Comparison of ENCODE assay signal across 22 mouse cellular contexts in genomic region chr3:79578164-79578563, GRCm38 (mm10). TPM values are rescaled to one million over a fixed set of nuclear protein-coding genes. Genes with fewer than 3 reads are reported as not detected.
DNase-seq lines count a peak whose midpoint lies in the region; ATAC-seq and TF ChIP-seq lines count a peak whose summit lies in the region.
"Had no signal": no experiment of that assay in that cellular context is flagged by ENCODE, and none has a peak within 500 bp of the region (broad histone marks: within the 10 kb centered on the region; RNA-seq: fewer than 3 reads in every experiment).

No protein-coding gene starts in this region.

- peak; percentile 62 for ATAC-seq in kidney, embryonic 16.5 days (ENCODE audit: low FRiP score, low TSS enrichment)
- 0 out of 2 replicates have a peak, but pooled peaks have one; percentile 49 for ATAC-seq in kidney, postnatal 0 days (replicated peaks; ENCODE audit: low FRiP score, low read depth)
- no peak for ATAC-seq in liver, embryonic 16.5 days (ENCODE audit: low read depth)
- ATAC-seq: CD4-positive, CD25-positive, alpha-beta regulatory T cell, adult 4 months; forebrain, embryonic 13.5 days; forebrain, postnatal 0 days had no signal

- H3K4me1 ChIP-seq in kidney, embryonic 16.5 days (ENCODE audit: insufficient read depth, low read length): peaks cover 14% of the 10 kb centered on the region
- no peaks in the 10 kb centered on the region for H3K4me1 ChIP-seq in kidney, postnatal 0 days (replicated peaks; ENCODE audit: insufficient read depth, low read length)
- peaks cover 52% of the 10 kb centered on the region for H3K4me1 ChIP-seq in liver, embryonic 16.5 days (ENCODE audit: control insufficient read depth, low read depth, low read length)

- TF ChIP-seq CTCF in kidney, postnatal 0 days (IDR thresholded peaks at IDR 0.05; ENCODE audit: low read depth): no peak

- H3K4me3 ChIP-seq in kidney, embryonic 16.5 days (ENCODE audit: low read length): no peak overlapping the region
- H3K4me3 ChIP-seq in kidney, postnatal 0 days (replicated peaks; ENCODE audit: low read depth, low read length): no peak overlapping the region
- no peak overlapping the region for H3K4me3 ChIP-seq in liver, embryonic 16.5 days (ENCODE audit: low read depth, low read length)
- H3K4me3 ChIP-seq: embryonic facial prominence, embryonic 10.5 days; forebrain, embryonic 13.5 days; gastrocnemius, adult 2 months; heart, embryonic 13.5 days had no signal

- H3K27ac ChIP-seq in kidney, embryonic 16.5 days (ENCODE audit: low read length): no peak overlapping the region
- no peak overlapping the region for H3K27ac ChIP-seq in kidney, postnatal 0 days
- peak overlapping the region; percentile 54 for H3K27ac ChIP-seq in liver, embryonic 16.5 days (ENCODE audit: low read length)
- H3K27ac ChIP-seq: embryonic facial prominence, embryonic 10.5 days; forebrain, embryonic 13.5 days; gastrocnemius, adult 2 months; heart, embryonic 13.5 days had no signal

- no peak overlapping the region for H3K4me2 ChIP-seq in kidney, embryonic 16.5 days (replicated peaks; ENCODE audit: low read depth, low read length)
- no peak overlapping the region for H3K4me2 ChIP-seq in kidney, postnatal 0 days (ENCODE audit: low read length)
- no peak overlapping the region for H3K4me2 ChIP-seq in liver, embryonic 16.5 days (ENCODE audit: low read depth, low read length)
- H3K4me2 ChIP-seq: forebrain, embryonic 13.5 days; heart, embryonic 13.5 days had no signal

- no peaks in the 10 kb centered on the region for H3K9me3 ChIP-seq in kidney, embryonic 16.5 days (ENCODE audit: low read length)
- no peaks in the 10 kb centered on the region for H3K9me3 ChIP-seq in kidney, postnatal 0 days (replicated peaks; ENCODE audit: low read length)
- H3K9me3 ChIP-seq in liver, embryonic 16.5 days (replicated peaks; ENCODE audit: control insufficient read depth, low read length): no peaks in the 10 kb centered on the region
- H3K9me3 ChIP-seq: embryonic facial prominence, embryonic 10.5 days; forebrain, embryonic 13.5 days; G1E; heart, embryonic 13.5 days had no signal

- no peaks in the 10 kb centered on the region for H3K36me3 ChIP-seq in kidney, embryonic 16.5 days (ENCODE audit: insufficient read depth, low read length)
- H3K36me3 ChIP-seq in kidney, postnatal 0 days (ENCODE audit: insufficient read depth, low read length): no peaks in the 10 kb centered on the region
- H3K36me3 ChIP-seq in liver, embryonic 16.5 days (ENCODE audit: control insufficient read depth, insufficient read depth): no peaks in the 10 kb centered on the region
- H3K36me3 ChIP-seq: embryonic facial prominence, embryonic 10.5 days; G1E; heart, embryonic 13.5 days had no signal

- peak; percentile 42 for DNase-seq in kidney, adult 11 months
- DNase-seq in kidney, postnatal 14 days: no peak
- DNase-seq in kidney, postnatal 4 days: no peak
- no peak for DNase-seq in kidney, postnatal 0 days (ENCODE audit: low spot score)
- DNase-seq in ovary, postnatal 14 days (ENCODE audit: low spot score): no peak
- DNase-seq: adrenal gland, adult 8-10 months; adrenal gland, postnatal 36 days; B cell, adult 2 months; cerebellum, adult 2 months; cerebellum, postnatal 10 days; gastrocnemius, adult 2 months; gastrocnemius, postnatal 25 days; heart, adult 11 months; heart, postnatal 36 days had no signal

- no peak overlapping the region for H3K9ac ChIP-seq in kidney, embryonic 16.5 days (replicated peaks; ENCODE audit: low read length)
- no peak overlapping the region for H3K9ac ChIP-seq in kidney, postnatal 0 days (ENCODE audit: low read depth, low read length)
- no peak overlapping the region for H3K9ac ChIP-seq in liver, embryonic 16.5 days (ENCODE audit: low read depth, low read length)
- H3K9ac ChIP-seq: forebrain, embryonic 13.5 days; forebrain, postnatal 0 days; heart, embryonic 13.5 days had no signal

- no peaks in the 10 kb centered on the region for H3K27me3 ChIP-seq in kidney, embryonic 16.5 days (ENCODE audit: insufficient read depth, low read length)
- no peaks in the 10 kb centered on the region for H3K27me3 ChIP-seq in kidney, postnatal 0 days (ENCODE audit: insufficient read depth, low read length)
- no peaks in the 10 kb centered on the region for H3K27me3 ChIP-seq in liver, embryonic 16.5 days (ENCODE audit: control insufficient read depth, insufficient read depth, low read depth, low read length)
- H3K27me3 ChIP-seq: forebrain, embryonic 13.5 days; heart, embryonic 13.5 days had no signal

- WGBS in kidney, embryonic 16.5 days: 46% methylated on average over 6 of the region's 6 CpGs
- WGBS in kidney, postnatal 0 days: 45% methylated on average over 6 of the region's 6 CpGs
- 74% methylated on average over 6 of the region's 6 CpGs for WGBS in liver, embryonic 16.5 days (ENCODE audit: insufficient replicate concordance)

RNA-seq across cellular contexts. Expression of gene Fnip2, which starts 10.6 kb away (rescaled TPM):
- polyA plus RNA-seq in kidney, embryonic 16.5 days (2015; fragmentation: Nextera tagmentation; extraction: Ambion mirVana): 3.2 and 3.8 TPM in 2 replicates
- polyA plus RNA-seq in kidney, postnatal 0 days (2015; fragmentation: Nextera tagmentation; extraction: Ambion mirVana): 4.3 and 4.4 TPM in 2 replicates
- 3.2 and 3.5 TPM in 2 replicates for polyA plus RNA-seq in liver, embryonic 16.5 days (2015; fragmentation: Nextera tagmentation; extraction: Ambion mirVana)

RNA-seq across cellular contexts. Expression of gene Ppid, which starts 13.0 kb away (rescaled TPM):
- polyA plus RNA-seq in kidney, embryonic 16.5 days (2015; fragmentation: Nextera tagmentation; extraction: Ambion mirVana): 160 and 165 TPM in 2 replicates
- polyA plus RNA-seq in kidney, postnatal 0 days (2015; fragmentation: Nextera tagmentation; extraction: Ambion mirVana): 85.6 and 93.8 TPM in 2 replicates
- polyA plus RNA-seq in liver, embryonic 16.5 days (2015; fragmentation: Nextera tagmentation; extraction: Ambion mirVana): 67.7 and 82.3 TPM in 2 replicates

RNA-seq across cellular contexts. Expression of gene 4930579G24Rik, which starts 50.7 kb away (rescaled TPM):
- 29.4 and 30.1 TPM in 2 replicates for polyA plus RNA-seq in kidney, embryonic 16.5 days (2015; fragmentation: Nextera tagmentation; extraction: Ambion mirVana)
- polyA plus RNA-seq in kidney, postnatal 0 days (2015; fragmentation: Nextera tagmentation; extraction: Ambion mirVana): 13.2 and 18.6 TPM in 2 replicates
- polyA plus RNA-seq in liver, embryonic 16.5 days (2015; fragmentation: Nextera tagmentation; extraction: Ambion mirVana): 13.1 and 17.5 TPM in 2 replicates

RNA-seq across cellular contexts. Expression of gene Etfdh, which starts 51.1 kb away (rescaled TPM):
- 85.0 and 85.3 TPM in 2 replicates for polyA plus RNA-seq in kidney, embryonic 16.5 days (2015; fragmentation: Nextera tagmentation; extraction: Ambion mirVana)
- 97.0 and 103 TPM in 2 replicates for polyA plus RNA-seq in kidney, postnatal 0 days (2015; fragmentation: Nextera tagmentation; extraction: Ambion mirVana)
- polyA plus RNA-seq in liver, embryonic 16.5 days (2015; fragmentation: Nextera tagmentation; extraction: Ambion mirVana): 55.0 and 56.8 TPM in 2 replicates
